Mouse (Mus musculus) erythroid progenitor cell, adult 5-6 weeks (primary cell): ENCODE results near the gene Kars. TPM values are rescaled to one million over a fixed set of nuclear protein-coding genes. Genes with fewer than 3 reads are reported as not detected.
A peak's percentile ranks its signal among the peaks of the same experiment; 100 is the strongest.

ENCODE experiments used
- ATAC-seq: replicated peaks from 2 replicates; pipeline ENCODE4 v1.8.0; 2016; ENCODE audit warnings: moderate number of reproducible peaks, mild to moderate bottlenecking, moderate TSS enrichment, inconsistent platforms; ENCODE audit not compliant: poor library complexity, low FRiP score, severe bottlenecking
- total RNA-seq, 2 experiments: library from RNA; stranded (forward) in 1 of 2; stranded (reverse) in 1 of 2; fragments of 150-400 nt in 1 of 2; fragments of 186-747, 209-891 nt in 1 of 2; gene quantifications; 2 replicates each; pipeline versions ENCODE4 v1.2.3 to v1.2.4; 2015 to 2017; ENCODE audit warnings: low replicate concordance in 2 of 2

Kars gene
- total RNA-seq (2015; ENCODE audit: low replicate concordance) (37.5 and 40.7 TPM in 2 replicates), total RNA-seq (2017; ENCODE audit: low replicate concordance) (38.2 and 45.5 TPM in 2 replicates)

DNA sequence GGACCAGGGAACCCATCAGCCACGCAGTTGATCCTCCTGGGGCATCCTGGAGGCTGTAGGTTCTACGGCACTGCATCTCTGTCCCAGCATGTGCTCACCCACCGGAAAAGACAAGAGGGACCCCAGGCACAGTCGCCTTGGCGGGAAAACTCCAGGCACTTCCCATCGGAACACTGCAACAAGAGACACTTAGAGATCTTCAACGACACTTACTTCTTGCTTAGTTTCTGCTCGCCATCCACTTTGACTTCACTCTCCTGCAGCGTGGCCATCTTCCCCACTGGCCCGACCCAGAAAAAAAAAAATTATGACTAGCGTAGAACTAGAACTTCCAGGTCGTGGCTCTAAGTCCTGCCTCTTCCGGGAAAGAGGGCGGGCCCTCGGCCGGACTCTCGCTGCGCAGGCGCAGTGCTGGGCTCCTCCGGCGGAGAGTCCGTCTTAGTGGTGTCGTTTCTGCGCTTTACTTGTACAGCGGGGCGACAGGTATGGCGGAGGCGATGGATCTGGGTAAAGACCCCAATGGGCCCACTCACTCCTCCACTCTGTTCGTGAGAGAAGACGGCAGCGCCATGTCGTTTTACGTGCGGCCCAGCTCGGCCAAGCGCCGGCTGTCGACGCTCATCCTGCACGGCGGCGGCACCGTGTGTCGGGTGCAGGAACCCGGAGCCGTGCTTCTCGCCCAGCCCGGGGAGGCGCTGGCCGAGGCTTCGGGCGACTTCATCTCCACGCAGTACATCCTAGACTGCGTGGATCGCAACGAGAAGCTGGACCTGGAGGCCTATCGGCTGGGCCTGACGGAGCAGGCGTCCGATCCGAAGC, at the start of gene Kars, which contains the start of gene Terf2ip:
Gene Kars, minus strand, starts transcription at position 327 of the 819 bp plus-strand sequence.
Gene Terf2ip, plus strand, starts transcription at position 402 of the 819 bp plus-strand sequence.
- peak; percentile 93 for ATAC-seq

- no peak for ATAC-seq
Measured at GRCm38 (mm10) chr8:112054456-112054855, 43.3 kb upstream of the Kars start.

DNA sequence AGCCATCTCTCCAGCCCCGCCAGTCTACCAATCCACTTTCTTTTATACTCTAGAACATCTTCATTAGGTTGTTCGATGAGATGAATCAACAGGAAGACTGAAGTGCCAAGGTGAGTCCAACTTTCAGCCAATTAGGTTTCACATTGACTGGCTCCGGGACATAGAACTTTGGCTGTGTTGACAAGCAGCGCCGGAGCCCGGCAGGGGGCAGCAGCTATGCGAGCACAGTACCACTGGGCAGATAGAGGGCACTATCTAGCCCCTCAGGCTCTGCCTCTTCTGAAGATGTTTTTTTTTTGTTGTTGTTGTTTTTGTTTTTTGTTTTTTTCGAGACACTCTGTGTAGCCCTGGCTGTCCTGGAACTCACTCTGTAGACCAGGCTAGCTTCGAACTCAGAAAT, 40.4 kb upstream of the Kars start:
- ATAC-seq: no peak

DNA sequence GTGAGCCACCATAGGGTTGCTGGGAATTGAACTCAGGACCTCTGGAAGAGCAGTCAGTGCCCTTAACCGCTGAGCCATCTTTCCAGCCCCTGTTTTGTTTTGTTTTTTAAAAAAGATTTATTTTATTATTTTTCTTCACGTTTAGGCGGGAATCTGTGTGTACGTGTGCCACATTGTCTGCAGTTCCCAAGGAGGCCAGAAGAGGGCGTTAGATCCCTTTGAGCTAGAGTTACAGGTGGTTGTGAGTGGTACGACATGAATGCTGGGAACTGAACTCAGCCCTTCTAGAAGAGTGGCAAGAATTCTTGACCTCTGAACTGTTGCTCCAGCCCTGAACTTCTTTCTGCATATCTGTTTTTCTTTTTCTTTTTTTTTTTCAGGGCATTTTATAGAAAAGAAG, 38.9 kb upstream of the Kars start:
- ATAC-seq: no peak

DNA sequence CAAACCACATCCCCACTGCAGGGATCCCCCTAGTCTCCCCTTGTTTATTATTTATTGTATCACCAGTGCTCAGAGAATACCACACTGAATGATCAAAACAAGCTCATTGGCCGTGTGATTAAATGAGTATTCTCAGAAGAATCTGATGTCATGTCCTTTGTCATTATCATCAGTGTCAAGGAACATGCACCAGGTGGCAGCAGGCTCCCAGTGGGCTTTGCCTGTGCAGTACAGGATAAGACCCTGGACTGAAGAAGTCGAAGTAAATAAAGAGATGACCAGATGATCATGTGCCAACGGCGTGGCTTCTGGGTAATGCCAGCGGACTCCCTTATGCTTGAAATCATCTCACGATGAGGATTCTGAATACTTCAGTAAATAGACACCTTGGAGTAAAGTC, 37.2 kb upstream of the Kars start:
- no peak for ATAC-seq

- ATAC-seq: peak; percentile 67; the same call in 1 of the 2 replicates
Measured at GRCm38 (mm10) chr8:112045896-112046295, 34.8 kb upstream of the Kars start.

GRCm38 (mm10) chr8:112045182-112045581, 34.1 kb upstream of the Kars start:
- ATAC-seq: no peak

DNA sequence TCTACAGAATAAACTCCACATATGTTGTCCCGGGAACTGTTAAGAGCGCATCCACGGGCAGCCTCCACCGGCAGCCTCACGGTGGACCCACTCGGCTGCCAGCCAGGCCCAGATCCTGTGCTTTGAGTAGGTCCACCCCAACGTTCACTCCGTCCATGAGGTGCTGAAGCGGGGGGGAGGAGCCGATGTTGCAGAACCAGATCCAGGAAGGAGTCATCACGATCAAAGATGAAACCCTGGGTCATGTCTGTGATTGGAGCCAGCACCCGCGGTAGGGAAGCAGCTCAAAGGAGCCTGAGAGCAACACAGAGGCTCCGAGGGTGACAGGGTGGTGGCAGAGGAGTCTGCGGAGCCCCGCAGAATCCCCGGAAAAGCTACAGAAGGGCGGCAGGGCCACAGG, 26.4 kb upstream of the Kars start:
- no peak for ATAC-seq

- ATAC-seq: peak; percentile 71
Measured at GRCm38 (mm10) chr8:112034603-112035002, 23.5 kb upstream of the Kars start.

- ATAC-seq: no peak
Measured at GRCm38 (mm10) chr8:112033071-112033470, 21.9 kb upstream of the Kars start.

DNA sequence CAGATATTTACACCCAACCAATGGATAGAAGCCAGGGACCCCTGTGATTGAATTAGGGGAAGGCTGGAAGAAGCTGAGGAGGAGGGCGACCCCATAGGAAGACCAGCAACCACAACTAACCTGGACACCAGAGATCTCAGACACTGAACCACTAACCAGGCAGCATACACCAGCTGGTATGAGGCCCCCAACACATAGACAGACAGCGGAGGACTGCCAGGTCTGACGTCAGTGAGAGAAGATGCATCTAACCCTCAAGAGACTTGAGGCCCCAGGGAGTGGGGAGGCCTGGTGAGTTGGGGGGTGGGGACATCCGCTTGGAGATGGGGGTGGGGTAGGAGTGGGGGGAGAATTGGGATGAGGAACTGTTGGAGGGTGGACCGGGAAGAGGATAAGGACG, 19.5 kb upstream of the Kars start:
- ATAC-seq: no peak

DNA sequence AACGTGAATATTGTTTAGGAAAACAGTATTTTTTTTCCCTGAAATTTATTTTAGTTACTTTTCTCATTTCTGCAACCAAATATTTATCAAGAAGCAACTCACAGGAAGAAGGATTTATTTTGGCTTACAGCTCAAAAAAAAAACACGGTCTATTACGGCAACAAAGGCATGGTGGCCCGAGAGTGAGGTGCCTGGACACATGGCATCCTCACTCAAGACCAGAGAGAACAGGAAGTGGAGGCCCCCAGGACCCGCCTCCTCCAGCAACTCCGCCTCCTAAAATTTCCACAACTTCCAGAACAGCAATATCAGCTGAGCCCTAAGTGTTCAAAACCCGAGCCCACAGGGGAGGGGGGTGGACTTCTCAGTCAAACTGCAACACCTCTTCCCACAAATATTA, 18.3 kb upstream of the Kars start:
- no peak for ATAC-seq

DNA sequence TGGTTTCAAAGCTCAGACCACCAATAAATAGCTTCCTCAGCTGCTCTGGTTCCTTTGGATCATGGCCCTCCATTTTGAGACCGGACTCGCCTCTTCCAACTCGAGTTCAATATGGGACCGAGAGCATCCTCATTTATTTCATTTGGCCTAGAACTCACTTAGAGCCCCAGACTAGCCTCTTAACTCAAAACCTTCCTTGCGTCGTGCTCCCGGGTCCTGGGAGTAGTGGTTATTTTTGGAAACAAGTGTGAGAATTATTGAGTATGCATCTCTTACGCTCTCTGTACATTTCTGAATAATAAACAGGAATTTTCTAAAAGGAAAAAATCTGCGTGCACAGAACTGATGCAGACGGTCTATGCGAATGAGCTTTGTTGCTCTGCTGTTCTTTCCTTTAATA, 3.8 kb upstream of the Kars start, which contains the start of gene Gm6793:
Gene Gm6793, minus strand, starts transcription at position 101 of the 400 bp plus-strand sequence.
- ATAC-seq: no peak

- ATAC-seq: peak; percentile 68
Measured at GRCm38 (mm10) chr8:112011816-112012242, 706 bp upstream of the Kars start.

DNA sequence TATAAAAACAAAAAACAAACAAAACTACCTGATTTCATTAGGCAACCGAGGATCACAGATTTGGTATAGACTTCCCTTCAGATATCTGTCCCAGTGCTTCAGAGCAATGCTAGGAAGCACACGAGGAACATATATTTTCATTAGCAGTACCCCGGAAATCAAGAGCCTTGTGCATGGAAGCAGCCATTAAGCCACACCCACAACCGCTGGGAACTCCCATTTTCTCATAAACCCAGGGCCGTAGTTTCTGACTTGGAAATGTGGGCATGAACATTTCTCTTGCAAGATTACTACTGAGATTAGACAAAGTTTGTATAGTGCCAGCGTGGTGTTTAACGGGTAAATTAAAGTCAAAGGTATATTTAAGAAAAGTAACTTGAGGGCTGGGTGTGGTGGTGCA, 1.6 kb downstream of the Kars start:
- no peak for ATAC-seq

GRCm38 (mm10) chr8:112007669-112008068, 3.5 kb downstream of the Kars start:
- ATAC-seq: no peak

DNA sequence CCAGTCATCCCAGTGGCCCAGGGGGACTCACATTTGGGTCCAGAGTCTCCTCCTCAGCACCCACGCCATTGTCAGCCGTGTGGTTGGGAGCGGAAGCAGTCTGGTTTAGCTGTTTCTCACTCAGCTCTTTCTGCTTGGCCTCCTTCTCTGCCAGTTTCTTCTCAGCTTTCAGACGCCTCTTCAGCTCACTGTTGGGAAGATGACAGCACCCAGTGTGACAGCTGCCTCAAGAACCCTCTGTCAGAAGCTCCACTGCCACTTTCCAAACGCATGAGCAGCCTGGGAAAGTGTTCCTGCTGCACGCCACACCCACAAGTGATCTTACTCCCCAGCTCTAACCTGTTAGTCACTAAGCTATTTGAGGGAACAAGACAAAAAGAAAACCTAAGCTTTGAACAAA, 5.5 kb downstream of the Kars start:
- no peak for ATAC-seq

DNA sequence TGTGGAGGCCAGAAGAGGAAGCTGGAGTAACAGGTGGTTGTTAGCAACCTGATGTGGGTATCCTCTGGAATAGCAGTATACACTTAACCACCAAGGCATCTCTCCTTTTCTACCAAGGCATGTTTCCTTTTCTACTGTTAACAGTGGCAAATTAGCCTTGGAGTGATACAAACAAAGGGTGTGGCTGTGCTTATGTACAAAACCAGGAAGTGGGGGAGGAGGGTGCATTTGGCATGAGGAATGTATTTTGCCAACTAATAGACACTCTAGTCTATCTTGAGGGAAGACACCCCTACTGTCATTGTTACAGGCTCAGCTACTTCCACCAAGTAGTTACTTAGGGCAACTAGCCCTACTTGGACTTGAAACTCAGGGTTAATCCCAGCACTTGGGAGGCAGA, 6.4 kb downstream of the Kars start:
- ATAC-seq: no peak

- no peak for ATAC-seq
Measured at GRCm38 (mm10) chr8:111992703-111993039, 18.5 kb downstream of the Kars start.

- peak; percentile 97 for ATAC-seq
Measured at GRCm38 (mm10) chr8:111992013-111992702, 19.0 kb downstream of the Kars start, which contains the start of gene Adat1. Adat1 (minus strand) TSS chr8:111992302.

DNA sequence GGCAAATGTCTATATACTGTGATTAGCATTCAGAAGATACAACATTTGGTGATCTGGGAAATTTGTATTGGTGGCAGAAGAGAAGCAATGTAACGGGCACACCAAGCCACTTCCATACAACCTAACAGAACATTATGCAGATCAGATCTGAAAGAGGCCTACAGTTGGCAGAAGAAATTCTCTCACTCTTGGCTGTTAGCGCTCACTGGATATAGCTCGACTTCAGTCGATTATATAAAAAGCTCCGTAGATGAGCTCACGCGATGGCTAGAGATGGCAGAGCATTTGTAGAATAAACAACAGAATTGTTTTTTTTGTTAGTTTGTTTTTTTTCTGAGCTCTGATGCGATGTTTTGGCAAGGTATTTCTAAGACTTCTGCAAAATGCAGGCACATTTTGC, 19.8 kb downstream of the Kars start:
- ATAC-seq: no peak
